Mouse (Mus musculus) E14TG2a.4 (cell line): ENCODE results near the gene 9930111J21Rik1.
"Not testable (repeated sequence)": the region's sequence is repeated elsewhere in the genome, so short reads cannot be mapped to it uniquely, and the experiment has no call there.

ENCODE experiments used
- CTCF ChIP-seq: conservative IDR thresholded peaks from 2 replicates; pipeline ENCODE4 v1.5.1; 2014; ENCODE audit warnings: low read length
- NANOG ChIP-seq: IDR thresholded peaks from 2 replicates; pipeline ENCODE4 v1.6.1; 2014; ENCODE audit warnings: borderline replicate concordance, low read length, mixed read lengths

DNA sequence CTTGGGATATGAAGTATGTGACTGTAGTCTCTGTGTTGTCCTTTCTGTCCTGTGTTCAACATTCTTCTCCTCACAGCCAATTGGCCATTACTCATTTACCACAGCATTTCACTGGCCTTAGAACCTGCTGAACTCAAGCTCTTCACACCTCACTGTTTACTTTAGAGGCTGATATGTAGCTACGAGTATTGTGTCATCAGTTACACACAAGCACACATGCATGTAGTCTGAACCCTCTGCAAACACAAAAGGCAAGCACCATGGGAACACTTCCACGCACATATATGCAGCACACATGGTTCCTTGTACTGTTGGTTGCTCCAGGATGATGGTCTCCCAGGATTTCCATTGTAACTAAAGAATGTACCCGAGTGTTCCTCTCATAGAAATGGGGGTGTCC, 43.9 kb downstream of the 9930111J21Rik1 start:
- TF ChIP-seq CTCF, NANOG: not testable (repeated sequence)
